Mouse (Mus musculus) CH12.LX (cell line): ENCODE results near the gene Dbt. TPM values are rescaled to one million over a fixed set of nuclear protein-coding genes. Genes with fewer than 3 reads are reported as not detected.

Experiments
- DNase-seq: peaks from one replicate; pipeline ENCODE4 v3.0.0-alpha.2; 2013; ENCODE audit errors: extremely low read depth
- H3K27ac ChIP-seq: 2 replicates; pipeline ENCODE4 v1.5.1; 2012; ENCODE audit warnings: low read depth, mild to moderate bottlenecking, control low read depth, moderate library complexity; ENCODE audit not compliant: insufficient read depth
- H3K27me3 ChIP-seq: replicated peaks from 2 replicates; pipeline ENCODE3; 2012; ENCODE audit warnings: inconsistent platforms
- H3K36me3 ChIP-seq, 2 experiments: replicated peaks in 1 of 2; 2 replicates each; pipeline versions ENCODE3 to v1.6.1; 2012; ENCODE audit warnings: inconsistent platforms in 1 of 2, low read length in 1 of 2, mild to moderate bottlenecking in 1 of 2, mixed read lengths in 1 of 2, moderate library complexity in 1 of 2; ENCODE audit not compliant: control insufficient read depth in 1 of 2, insufficient read depth in 1 of 2
- H3K4me1 ChIP-seq, 2 experiments: 2 replicates each; pipeline ENCODE4 v1.6.1; 2012; ENCODE audit warnings: inconsistent platforms in 1 of 2, moderate library complexity in 1 of 2; ENCODE audit not compliant: insufficient read depth in 2 of 2, control insufficient read depth in 1 of 2
- H3K4me2 ChIP-seq: 2 replicates; pipeline ENCODE4 v1.6.1; 2012; ENCODE audit warnings: low read depth, mild to moderate bottlenecking, control low read depth; ENCODE audit not compliant: poor library complexity, insufficient read depth, severe bottlenecking
- H3K4me3 ChIP-seq, 3 experiments: fragments of 150-350 bp in 1 of 3; sonication (generic) in 1 of 3; replicated peaks in 1 of 3; 2 replicates each; pipeline versions ENCODE3 to v1.5.1; 2011 to 2012; ENCODE audit warnings: low read depth in 2 of 3, low read length in 2 of 3, mild to moderate bottlenecking in 2 of 3, moderate library complexity in 2 of 3, control low read depth in 1 of 3, improper control_type of control experiment in 1 of 3, inconsistent platforms in 1 of 3, mixed read lengths in 1 of 3; ENCODE audit not compliant: poor library complexity in 1 of 3
- H3K79me2 ChIP-seq: replicated peaks from 2 replicates; pipeline ENCODE4 v1.6.1; 2012; ENCODE audit warnings: mild to moderate bottlenecking, moderate library complexity; ENCODE audit not compliant: control insufficient read depth, poor library complexity, insufficient read depth, severe bottlenecking; ENCODE audit errors: extremely low read depth
- H3K9ac ChIP-seq: 2 replicates; pipeline ENCODE4 v1.6.1; 2012; ENCODE audit warnings: low read depth, mild to moderate bottlenecking, control low read depth, moderate library complexity; ENCODE audit not compliant: insufficient read depth
- H3K9me3 ChIP-seq: replicated peaks from 2 replicates; pipeline ENCODE3; 2012; ENCODE audit warnings: low read length, inconsistent platforms, mixed read lengths
- BHLHE40 ChIP-seq: IDR thresholded peaks from 2 replicates; pipeline ENCODE4 v1.6.1; 2011; ENCODE audit warnings: mild to moderate bottlenecking, low read depth, low read length, improper control_type of control experiment
- CHD1 ChIP-seq: IDR thresholded peaks from 2 replicates; pipeline ENCODE4 v1.6.1; 2012; ENCODE audit warnings: low read depth, low read length, improper control_type of control experiment, inconsistent platforms
- CHD2 ChIP-seq: IDR thresholded peaks from 2 replicates; pipeline ENCODE4 v1.6.1; 2011; ENCODE audit warnings: low read length, improper control_type of control experiment
- CTCF ChIP-seq, 2 experiments: IDR thresholded peaks in 1 of 2; conservative IDR thresholded peaks in 1 of 2; 2 replicates each; pipeline ENCODE4 v1.5.1; 2011 to 2012; ENCODE audit warnings: low read depth in 2 of 2, low read length in 2 of 2, improper control_type of control experiment in 1 of 2, inconsistent platforms in 1 of 2, mild to moderate bottlenecking in 1 of 2, moderate library complexity in 1 of 2
- E2F4 ChIP-seq: IDR thresholded peaks from 2 replicates; pipeline ENCODE4 v1.6.1; 2011; ENCODE audit warnings: low read depth, low read length, improper control_type of control experiment; ENCODE audit not compliant: insufficient replicate concordance
- ELF1 ChIP-seq: IDR thresholded peaks from 2 replicates; pipeline ENCODE4 v1.6.1; 2014; ENCODE audit warnings: low read depth, mild to moderate bottlenecking, inconsistent platforms, low read length, improper control_type of control experiment
- EP300 ChIP-seq: IDR thresholded peaks from 2 replicates; pipeline ENCODE4 v1.6.1; 2011; ENCODE audit warnings: low read length, improper control_type of control experiment
- ETS1 ChIP-seq: conservative IDR thresholded peaks from 2 replicates; pipeline ENCODE4 v1.6.1; 2012; ENCODE audit warnings: low read depth, mild to moderate bottlenecking, inconsistent platforms, low read length, improper control_type of control experiment, moderate library complexity
- GABPA ChIP-seq: IDR thresholded peaks from 2 replicates; pipeline ENCODE4 v1.6.1; 2012; ENCODE audit warnings: low read depth, low read length, improper control_type of control experiment, inconsistent platforms; ENCODE audit not compliant: insufficient replicate concordance
- HCFC1 ChIP-seq: IDR thresholded peaks from 2 replicates; pipeline ENCODE4 v1.6.1; 2012; ENCODE audit warnings: low read depth, mild to moderate bottlenecking, inconsistent platforms, low read length, improper control_type of control experiment
- JUN ChIP-seq: IDR thresholded peaks from 2 replicates; pipeline ENCODE4 v1.6.1; 2011; ENCODE audit warnings: low read depth, mild to moderate bottlenecking, low read length, improper control_type of control experiment, moderate library complexity; ENCODE audit not compliant: insufficient read depth
- JUND ChIP-seq: conservative IDR thresholded peaks from 2 replicates; pipeline ENCODE4 v1.6.1; 2011; ENCODE audit warnings: low read depth, low read length, improper control_type of control experiment
- KAT2A ChIP-seq: IDR thresholded peaks from 2 replicates; pipeline ENCODE4 v1.6.1; 2012; ENCODE audit warnings: low read length, improper control_type of control experiment, inconsistent platforms; ENCODE audit not compliant: insufficient replicate concordance
- MAFK ChIP-seq: IDR thresholded peaks from 2 replicates; pipeline ENCODE4 v1.6.1; 2011; ENCODE audit warnings: low read length, improper control_type of control experiment; ENCODE audit not compliant: insufficient replicate concordance
- MAX ChIP-seq: IDR thresholded peaks from 2 replicates; pipeline ENCODE4 v1.6.1; 2011; ENCODE audit warnings: low read length, improper control_type of control experiment
- MEF2A ChIP-seq: IDR thresholded peaks from 2 replicates; pipeline ENCODE4 v1.6.1; 2014; ENCODE audit warnings: low read depth, mild to moderate bottlenecking, inconsistent platforms, low read length, improper control_type of control experiment, borderline replicate concordance
- MXI1 ChIP-seq: IDR thresholded peaks from 2 replicates; pipeline ENCODE4 v1.6.1; 2011; ENCODE audit warnings: mild to moderate bottlenecking, low read depth, low read length, improper control_type of control experiment
- MYC ChIP-seq: IDR thresholded peaks from 2 replicates; pipeline ENCODE4 v1.6.1; 2011; ENCODE audit warnings: low read depth, mild to moderate bottlenecking, improper control_type of control experiment, low read length
- NRF1 ChIP-seq: IDR thresholded peaks from 2 replicates; pipeline ENCODE4 v1.6.1; 2014; ENCODE audit warnings: low read depth, mild to moderate bottlenecking, inconsistent platforms, low read length, improper control_type of control experiment, moderate library complexity
- PAX5 ChIP-seq: IDR thresholded peaks from 2 replicates; pipeline ENCODE4 v1.6.1; 2012; ENCODE audit warnings: low read length, inconsistent platforms, mixed read lengths
- POLR2A ChIP-seq: IDR thresholded peaks from 2 replicates; pipeline ENCODE4 v1.6.1; 2011; ENCODE audit warnings: low read depth, mild to moderate bottlenecking, improper control_type of control experiment, low read length
- POLR2AphosphoS2 ChIP-seq: IDR thresholded peaks from 2 replicates; pipeline ENCODE4 v1.6.1; 2011; ENCODE audit warnings: low read depth, low read length, improper control_type of control experiment
- RCOR1 ChIP-seq: conservative IDR thresholded peaks from 2 replicates; pipeline ENCODE4 v1.6.1; 2012; ENCODE audit warnings: low read depth, mild to moderate bottlenecking, inconsistent platforms, low read length, improper control_type of control experiment
- SIN3A ChIP-seq: IDR thresholded peaks from 2 replicates; pipeline ENCODE4 v1.6.1; 2012; ENCODE audit warnings: low read length, improper control_type of control experiment, inconsistent platforms
- SMC3 ChIP-seq: IDR thresholded peaks from 2 replicates; pipeline ENCODE4 v1.6.1; 2011; ENCODE audit warnings: low read depth, low read length, improper control_type of control experiment
- TCF12 ChIP-seq: IDR thresholded peaks from 2 replicates; pipeline ENCODE4 v1.6.1; 2014; ENCODE audit warnings: low read depth, mild to moderate bottlenecking, inconsistent platforms, low read length, improper control_type of control experiment
- USF1 ChIP-seq: IDR thresholded peaks from 2 replicates; pipeline ENCODE4 v1.6.1; 2014; ENCODE audit warnings: low read depth, mild to moderate bottlenecking, inconsistent platforms, low read length, improper control_type of control experiment
- ZC3H11A ChIP-seq: IDR thresholded peaks from 2 replicates; pipeline ENCODE4 v1.6.1; 2012; ENCODE audit warnings: low read depth, mild to moderate bottlenecking, inconsistent platforms, low read length, improper control_type of control experiment
- ZKSCAN1 ChIP-seq: IDR thresholded peaks from 2 replicates; pipeline ENCODE4 v1.6.1; 2012; ENCODE audit warnings: low read depth, inconsistent platforms, low read length, improper control_type of control experiment, borderline replicate concordance
- ZMIZ1 ChIP-seq: IDR thresholded peaks from 2 replicates; pipeline ENCODE4 v1.6.1; 2012; ENCODE audit warnings: low read depth, mild to moderate bottlenecking, inconsistent platforms, low read length, improper control_type of control experiment
- ZNF384 ChIP-seq: IDR thresholded peaks from 2 replicates; pipeline ENCODE4 v1.6.1; 2012; ENCODE audit warnings: low read depth, low read length, improper control_type of control experiment, inconsistent platforms
- dilution Hi-C: fragments of 300-500 bp; cut with MboI; formaldehyde crosslinking; loops from 2 replicates; pipeline ENCODE4 v1.14.3; 2020; ENCODE audit warnings: low sequenced_read_pairs; ENCODE audit not compliant: extremely low pct_unique_long_range_greater_than_20kb, extremely low pct_ligation_motif_present
- in situ Hi-C: fragments of 300-500 bp; cut with MboI; formaldehyde crosslinking; loops from 3 replicates; pipeline ENCODE4 v1.14.3; 2019; ENCODE audit warnings: low sequenced_read_pairs, low pct_ligation_motif_present, low pct_unique_long_range_greater_than_20kb, mixed read lengths
- polyA plus RNA-seq: library from polyadenylated mRNA; unstranded; fragments of >175 nt; gene quantifications from 2 replicates; pipeline ENCODE4 v1.2.1, GENCODE M21; 2012; ENCODE audit warnings: low read depth; ENCODE audit not compliant: insufficient read length
- total RNA-seq, 2 experiments: library from RNA; depleted of rRNA; stranded (reverse); fragments of 300-350 nt in 1 of 2; fragments of >200 nt in 1 of 2; gene quantifications; 2 replicates each; pipeline ENCODE4 v1.2.3; 2012 to 2014

Dbt gene
- total and polyA plus RNA-seq, 3 experiments, result 11.2 to 21.3 (median 20.4) TPM

DNA sequence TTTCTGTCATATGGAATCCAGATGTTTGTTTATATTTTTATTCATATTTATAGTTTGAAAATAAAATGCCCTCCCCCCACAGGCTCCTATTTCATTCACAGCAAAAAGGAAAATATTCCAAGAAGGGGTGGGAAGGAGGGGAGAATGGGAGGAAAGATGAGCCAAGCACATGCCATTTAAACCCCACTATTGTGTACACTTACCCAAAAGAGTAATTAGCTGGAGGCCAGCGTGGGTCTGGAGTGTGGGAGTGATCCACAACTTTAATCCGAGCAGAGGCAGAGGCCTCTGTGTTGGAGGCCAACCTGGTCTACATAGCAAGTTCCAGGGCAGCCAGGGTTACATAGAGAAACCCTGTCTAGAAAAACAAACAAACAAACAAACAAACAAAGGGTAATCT is 48.6 kb upstream of the Dbt start:
- Histone ChIP-seq H3K27me3 (no peaks in the 10 kb centered on the region), H3K4me1 (peaks cover 15 to 29% of the 10 kb centered on the region in 2 experiments), H3K79me2 (no peaks in the 10 kb centered on the region), H3K9me3 (no peaks in the 10 kb centered on the region), H3K4me2 (no peak overlapping the region), H3K27ac (no peak overlapping the region), H3K36me3 (no peaks in the 10 kb centered on the region), H3K9ac (no peak overlapping the region), H3K4me3 (no peak overlapping the region)
- in situ Hi-C loops, result no loop called here
- dilution Hi-C loops, result no loop called here
- no peak for DNase-seq
- TF ChIP-seq SMC3, result no peak
- no peak for TF ChIP-seq CHD2
- no peak for TF ChIP-seq JUND
- TF ChIP-seq MXI1, result no peak
- TF ChIP-seq ETS1, result no peak
- TF ChIP-seq MAFK, result no peak
- no peak for TF ChIP-seq E2F4
- no peak for TF ChIP-seq ZMIZ1
- no peak for TF ChIP-seq MEF2A
- no peak for TF ChIP-seq BHLHE40
- no peak for TF ChIP-seq POLR2A
- no peak for TF ChIP-seq ZKSCAN1
- TF ChIP-seq ZNF384, result no peak
- TF ChIP-seq POLR2AphosphoS2, result no peak
- no peak for TF ChIP-seq TCF12
- no peak for TF ChIP-seq CHD1

DNA sequence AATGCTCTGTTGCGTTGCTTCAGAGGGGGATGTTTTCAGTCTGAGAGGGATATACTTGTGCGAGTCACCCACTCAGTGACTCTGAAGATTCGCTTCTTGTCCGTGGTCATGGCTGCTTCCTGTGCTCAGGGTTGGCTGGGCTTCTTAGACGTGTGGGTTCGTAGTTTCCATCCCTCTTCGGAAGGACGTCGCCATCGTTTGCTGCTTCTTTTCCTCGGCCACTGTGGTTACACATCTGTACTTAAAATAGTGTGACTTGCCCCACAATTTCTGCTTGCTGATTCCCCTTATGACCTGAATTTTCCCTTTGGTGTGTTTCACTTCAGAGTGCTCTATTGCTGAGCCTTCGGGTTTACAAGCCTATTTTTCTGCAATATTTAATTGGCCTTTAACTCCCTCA is 47.2 kb upstream of the Dbt start:
- Histone ChIP-seq H3K9me3 (no peaks in the 10 kb centered on the region), H3K79me2 (no peaks in the 10 kb centered on the region), H3K9ac (no peak overlapping the region; the same call in 1 of the 2 replicates), H3K27me3 (no peaks in the 10 kb centered on the region), H3K4me2 (peak overlapping the region; percentile 51; the same call in 1 of the 2 replicates), H3K36me3 (no peaks in the 10 kb centered on the region), H3K27ac (peak overlapping the region; percentile 54), H3K4me1 (peaks cover 15 to 29% of the 10 kb centered on the region in 2 experiments), H3K4me3 (peak overlapping the region in 1 of 3 experiments; percentile 19)
- peak; percentile 87 for DNase-seq
- in situ Hi-C loops, result no loop called here
- dilution Hi-C loops, result no loop called here
- TF ChIP-seq ETS1, result peak; percentile 90
- TF ChIP-seq CTCF (conservative IDR thresholded peaks at IDR 0.05 in 1 of 2, IDR thresholded peaks at IDR 0.05 in 1 of 2; ENCODE audit: low read depth in 2 of 2, low read length in 2 of 2), result no peak
- no peak for TF ChIP-seq ZNF384
- TF ChIP-seq E2F4, result no peak
- TF ChIP-seq ZMIZ1, result no peak
- TF ChIP-seq HCFC1, result peak; percentile 31
- no peak for TF ChIP-seq USF1
- peak; percentile 97 for TF ChIP-seq MEF2A
- peak; percentile 77; the same call in 1 of the 2 replicates for TF ChIP-seq CHD1
- TF ChIP-seq RCOR1, result peak; percentile 83; the same call in 1 of the 2 replicates
- peak; percentile 98 for TF ChIP-seq EP300
- no peak for TF ChIP-seq ZC3H11A
- TF ChIP-seq PAX5, result no peak
- peak; percentile 68 for TF ChIP-seq BHLHE40
- TF ChIP-seq MAFK, result peak; percentile 74
- no peak for TF ChIP-seq GABPA
- TF ChIP-seq TCF12, result peak; percentile 84
- peak; percentile 50; the same call in 1 of the 2 replicates for TF ChIP-seq SIN3A
- TF ChIP-seq JUND, result peak; percentile 87
- TF ChIP-seq POLR2A, result peak; percentile 48; the same call in 1 of the 2 replicates
- TF ChIP-seq JUN, result peak; percentile 96
- TF ChIP-seq ELF1, result no peak
- 0 out of 2 replicates have a peak, but pooled peaks have one; percentile 59 for TF ChIP-seq MYC
- TF ChIP-seq MAX, result peak; percentile 44; the same call in 1 of the 2 replicates
- no peak for TF ChIP-seq KAT2A
- TF ChIP-seq MXI1, result 0 out of 2 replicates have a peak, but pooled peaks have one; percentile 29
- 0 out of 2 replicates have a peak, but pooled peaks have one; percentile 29 for TF ChIP-seq NRF1
